Mouse (Mus musculus) bone marrow, adult 2 months (tissue): ENCODE results near the gene Lcn2. TPM values are rescaled to one million over a fixed set of nuclear protein-coding genes. Genes with fewer than 3 reads are reported as not detected.

Experiments
- H3K27ac ChIP-seq: fragments of 200-500 bp; 2 replicates; pipeline ENCODE4 v1.5.1; 2012; ENCODE audit warnings: low read depth, mild to moderate bottlenecking, control low read depth, inconsistent platforms, low read length; ENCODE audit not compliant: control insufficient read depth, poor library complexity, insufficient read depth
- H3K4me1 ChIP-seq: fragments of 200-500 bp; 2 replicates; pipeline ENCODE4 v1.6.1; 2011; ENCODE audit warnings: low read length; ENCODE audit not compliant: control insufficient read depth, insufficient read depth
- H3K4me3 ChIP-seq: fragments of 200-500 bp; replicated peaks from 2 replicates; pipeline ENCODE3; 2011; ENCODE audit warnings: mild to moderate bottlenecking, low read depth, low read length, control low read depth; ENCODE audit not compliant: control insufficient read depth
- CTCF ChIP-seq: fragments of 200-500 bp; IDR thresholded peaks from 2 replicates; pipeline ENCODE4 v1.5.1; 2011; ENCODE audit warnings: low read length, control low read depth; ENCODE audit not compliant: control insufficient read depth, insufficient read depth
- POLR2A ChIP-seq: fragments of 200-500 bp; IDR thresholded peaks from 2 replicates; pipeline ENCODE4 v1.6.1; 2011; ENCODE audit warnings: low read depth, mild to moderate bottlenecking, control low read depth, low read length, borderline replicate concordance; ENCODE audit not compliant: control insufficient read depth
- WGBS: fragments of 180-500 bp; shearing (Covaris S2); methylation state at CpG from one replicate; pipeline ENCODE4 v1.1.7; 2018; 5-methylcytosine and 5-hydroxymethylcytosine counted together
- polyA plus RNA-seq: library from polyadenylated mRNA; stranded (reverse); fragments of >200 nt; gene quantifications from 2 replicates; pipeline ENCODE4 v1.2.4, GENCODE M21; 2011; ENCODE audit warnings: low replicate concordance; ENCODE audit not compliant: missing spikeins, insufficient read depth, insufficient read length

The Lcn2 gene
- 436 and 1,079 TPM in 2 replicates for polyA plus RNA-seq

GRCm38 (mm10) chr2:32387706-32388490, at the start of gene Lcn2:
TSS of gene Lcn2 (minus strand) at chr2:32388252.
- TF ChIP-seq CTCF: no peak
- TF ChIP-seq POLR2A: no peak
- 32% methylated on average over 5 of the region's 5 CpGs for WGBS
- Histone ChIP-seq H3K4me3 (peak within 1 kb of the TSS; percentile 62), H3K4me1 (no peaks in the 10 kb centered on the region; the same call in 1 of the 2 replicates), H3K27ac (peak within 1 kb of the TSS; percentile 88)

GRCm38 (mm10) chr2:32437612-32438166, 49.6 kb upstream of the Lcn2 start:
- Histone ChIP-seq H3K27ac (no peak overlapping the region), H3K4me1 (no peaks in the 10 kb centered on the region; the same call in 1 of the 2 replicates)

GRCm38 (mm10) chr2:32436686-32437372, 48.8 kb upstream of the Lcn2 start:
- no peak overlapping the region for H3K4me3 ChIP-seq
- TF ChIP-seq CTCF (no peak), POLR2A (no peak)
- 52% methylated on average over 3 of the region's 3 CpGs for WGBS
- no peak overlapping the region for H3K27ac ChIP-seq
- H3K4me1 ChIP-seq: no peaks in the 10 kb centered on the region; the same call in 1 of the 2 replicates

More at GRCm38 (mm10) chr2:32437612-32438166, 49.6 kb upstream of the Lcn2 start:
- TF ChIP-seq POLR2A (no peak), CTCF (no peak)
- no peak overlapping the region for H3K4me3 ChIP-seq
- WGBS: 59% methylated on average over 2 of the region's 2 CpGs

GRCm38 (mm10) chr2:32430701-32431676, 42.9 kb upstream of the Lcn2 start:
- Histone ChIP-seq H3K27ac (no peak overlapping the region), H3K4me1 (peaks cover 5% of the 10 kb centered on the region; the same call in 1 of the 2 replicates), H3K4me3 (no peak overlapping the region)
- 86% methylated on average over 18 of the region's 18 CpGs for WGBS
- no peak for TF ChIP-seq POLR2A
- TF ChIP-seq CTCF: no peak

- TF ChIP-seq CTCF (no peak), POLR2A (no peak)
- 51% methylated on average over 4 of the region's 4 CpGs for WGBS
- Histone ChIP-seq H3K27ac (no peak overlapping the region), H3K4me3 (no peak overlapping the region), H3K4me1 (peaks cover 5% of the 10 kb centered on the region; the same call in 1 of the 2 replicates)
These were observed 41.3 kb upstream of the Lcn2 start for GRCm38 (mm10) chr2:32429215-32429891.

GRCm38 (mm10) chr2:32428262-32428722, 40.2 kb upstream of the Lcn2 start:
- 19% methylated on average over 8 of the region's 8 CpGs for WGBS
- peaks cover 5% of the 10 kb centered on the region; the same call in 1 of the 2 replicates for H3K4me1 ChIP-seq
- no peak overlapping the region for H3K4me3 ChIP-seq
- TF ChIP-seq CTCF: no peak
- H3K27ac ChIP-seq: no peak overlapping the region

- WGBS: 73% methylated on average over 5 of the region's 5 CpGs
- Histone ChIP-seq H3K4me3 (no peak overlapping the region), H3K27ac (no peak overlapping the region), H3K4me1 (peaks cover 5% of the 10 kb centered on the region; the same call in 1 of the 2 replicates)
- TF ChIP-seq CTCF (no peak), POLR2A (no peak)
These were observed 39.7 kb upstream of the Lcn2 start for GRCm38 (mm10) chr2:32427720-32428119.
